Mouse (Mus musculus) CD4-positive, CD25-positive, alpha-beta regulatory T cell, adult 9 weeks (primary cell): ENCODE data around the gene Cst13. TPM values are rescaled to one million over a fixed set of nuclear protein-coding genes. Genes with fewer than 3 reads are reported as not detected.

ENCODE experiments used
- polyA plus RNA-seq: library from polyadenylated mRNA; unstranded; fragments of 100-300 nt; shearing (Covaris generic); gene quantifications from one replicate; pipeline ENCODE4 v1.2.1, GENCODE M21; 2017

The Cst13 gene
- polyA plus RNA-seq = not detected

GRCm38 (mm10) chr2:148819909-148820308 is at the start of gene Cst13:
Gene Cst13 (plus strand): TSS chr2:148820081.

GRCm38 (mm10) chr2:148771397-148771796 is 48.5 kb upstream of the Cst13 start, which contains the start of gene Cst11:
Gene Cst11 (minus strand): TSS chr2:148771497.

GRCm38 (mm10) chr2:148781709-148782108 is 38.2 kb upstream of the Cst13 start, which contains the start of gene 8030411F24Rik:
Gene 8030411F24Rik (plus strand): TSS chr2:148782009.

GRCm38 (mm10) chr2:148789142-148789541 is 30.7 kb upstream of the Cst13 start, which contains the start of gene Cst12:
Gene Cst12 (plus strand): TSS chr2:148789361.

GRCm38 (mm10) chr2:148798485-148798884 is 21.4 kb upstream of the Cst13 start, which contains the start of gene Cst8:
Gene Cst8 (plus strand): TSS chr2:148798785.

GRCm38 (mm10) chr2:148834912-148835311 is 15.0 kb downstream of the Cst13 start, which contains the start of gene Cst9:
Gene Cst9 (plus strand): TSS chr2:148835147.

GRCm38 (mm10) chr2:148864966-148865365 is 45.1 kb downstream of the Cst13 start, which contains the start of gene 9230104L09Rik:
Gene 9230104L09Rik (minus strand): TSS chr2:148865038.

GRCm38 (mm10) chr2:148875335-148875811 is 55.5 kb downstream of the Cst13 start, which contains the start of gene Cst3:
Gene Cst3 (minus strand): TSS chr2:148875692.

Other genes starting within 250 kb of the Cst13 start
- gene Nxt1, start 147.5 kb upstream of the Cst13 start, polyA plus RNA-seq = 76.0 TPM
- gene Gzf1, start 139.1 kb upstream of the Cst13 start, polyA plus RNA-seq = 19.7 TPM
- gene Napb, start 87.6 kb upstream of the Cst13 start, polyA plus RNA-seq = 2.0 TPM
- gene Cstl1, start 69.7 kb upstream of the Cst13 start, polyA plus RNA-seq = not detected
- not detected for gene Cst11, start 48.6 kb upstream of the Cst13 start, polyA plus RNA-seq
- gene 8030411F24Rik, start 38.1 kb upstream of the Cst13 start, polyA plus RNA-seq = not detected
- not detected for gene Cst12, start 30.7 kb upstream of the Cst13 start, polyA plus RNA-seq
- not detected for gene Cst8, start 21.3 kb upstream of the Cst13 start, polyA plus RNA-seq
- gene Cst9, start 15.1 kb downstream of the Cst13 start, polyA plus RNA-seq = not detected
- gene 9230104L09Rik, start 45.0 kb downstream of the Cst13 start, polyA plus RNA-seq = not detected
- 169 TPM for gene Cst3, start 55.6 kb downstream of the Cst13 start, polyA plus RNA-seq
- not detected for gene Gm1330, start 183.2 kb downstream of the Cst13 start, polyA plus RNA-seq
- gene Gm10750, start 197.2 kb downstream of the Cst13 start, polyA plus RNA-seq = not detected